Mouse (Mus musculus) midbrain, postnatal 0 days (tissue): ENCODE results near the gene Smyd5. TPM values are rescaled to one million over a fixed set of nuclear protein-coding genes. Genes with fewer than 3 reads are reported as not detected.
"Not testable (repeated sequence)": the region's sequence is repeated elsewhere in the genome, so short reads cannot be mapped to it uniquely, and the experiment has no call there.

Experiments
- ATAC-seq: fragments of 200-750 bp; cut with Nextera tagmentation; 2 replicates; pipeline ENCODE4 v1.8.0; 2017; ENCODE audit warnings: moderate number of reproducible peaks, mild to moderate bottlenecking, moderate TSS enrichment, moderate library complexity; ENCODE audit not compliant: low FRiP score
- DNase-seq: peaks from one replicate; pipeline ENCODE4 v3.0.0-alpha.2; 2015; ENCODE audit warnings: low spot score
- H3K27ac ChIP-seq: fragments of 300-500 bp; sonication (generic); 2 replicates; pipeline ENCODE4 v1.5.1; 2014; ENCODE audit warnings: low read depth, mild to moderate bottlenecking, low read length, mixed read lengths
- H3K27me3 ChIP-seq: fragments of 300-500 bp; sonication (generic); 2 replicates; pipeline ENCODE4 v1.6.1; 2014; ENCODE audit warnings: low read length, control low read depth, mixed read lengths; ENCODE audit not compliant: insufficient read depth
- H3K36me3 ChIP-seq: fragments of 300-500 bp; sonication (generic); 2 replicates; pipeline ENCODE4 v1.6.1; 2014; ENCODE audit warnings: low read length, control low read depth, mixed read lengths; ENCODE audit not compliant: insufficient read depth
- H3K4me1 ChIP-seq: fragments of 300-500 bp; sonication (generic); 2 replicates; pipeline ENCODE4 v1.6.1; 2014; ENCODE audit warnings: mild to moderate bottlenecking, control low read depth, antibody characterized with exemption, low read length, mixed read lengths; ENCODE audit not compliant: insufficient read depth
- H3K4me2 ChIP-seq: fragments of 300-500 bp; sonication (generic); 2 replicates; pipeline ENCODE4 v1.6.1; 2014; ENCODE audit warnings: low read depth, mild to moderate bottlenecking, low read length, mixed read lengths; ENCODE audit not compliant: poor library complexity, severe bottlenecking
- H3K4me3 ChIP-seq: fragments of 300-500 bp; sonication (generic); 2 replicates; pipeline ENCODE4 v1.5.1; 2014; ENCODE audit warnings: low read depth, mild to moderate bottlenecking, low read length, moderate library complexity
- H3K9ac ChIP-seq: fragments of 300-500 bp; sonication (generic); replicated peaks from 2 replicates; pipeline ENCODE4 v1.6.1; 2014; ENCODE audit warnings: mild to moderate bottlenecking, low read length, moderate library complexity, mixed read lengths; ENCODE audit not compliant: poor library complexity, severe bottlenecking
- H3K9me3 ChIP-seq: fragments of 300-500 bp; sonication (generic); 2 replicates; pipeline ENCODE4 v1.6.1; 2016; ENCODE audit warnings: low read length, control low read depth
- CTCF ChIP-seq: IDR thresholded peaks from 2 replicates; pipeline ENCODE4 v1.5.1; 2016; ENCODE audit warnings: antibody characterized with exemption, mild to moderate bottlenecking
- WGBS: fragments of 180-500 bp; shearing (Covaris S2); extraction: QIAGEN DNeasy Blood & Tissue Kit; methylation state at CpG from one replicate; pipeline ENCODE4 v1.1.7; 2014; 5-methylcytosine and 5-hydroxymethylcytosine counted together
- polyA plus RNA-seq: library from polyadenylated mRNA; unstranded; fragments of >200 nt; fragmentation: Nextera tagmentation; extraction: Ambion mirVana; gene quantifications from 2 replicates; pipeline ENCODE4 v1.2.1, GENCODE M21; 2015
- total RNA-seq: library from RNA; depleted of rRNA; stranded (reverse); fragments of >200 nt; gene quantifications from 2 replicates; pipeline ENCODE4 v1.2.3, GENCODE M21; 2014

Smyd5 gene
- total and polyA plus RNA-seq, 2 experiments from 2014 or later: 65.6 to 71.4 TPM

DNA sequence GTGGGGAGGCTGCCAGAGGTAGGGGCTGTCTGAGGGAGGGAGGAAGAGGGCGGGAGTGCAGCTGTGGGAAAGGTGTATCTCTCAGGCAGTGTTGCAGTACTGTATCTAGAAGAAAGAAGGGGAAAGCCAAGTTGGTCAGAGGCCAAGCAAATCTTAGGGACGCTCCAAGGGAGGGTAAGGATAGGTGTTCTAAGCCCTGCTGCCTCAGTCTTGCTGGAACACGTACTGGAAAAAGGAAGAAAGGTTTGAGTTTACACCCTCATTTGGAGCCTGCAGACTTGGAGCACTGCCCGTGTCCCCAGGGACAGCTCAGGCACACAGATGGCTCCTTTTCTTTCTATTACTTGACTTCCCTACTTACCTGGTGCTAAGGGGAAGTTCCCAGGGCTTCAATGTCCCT lies 9.4 kb downstream of the Smyd5 start:
- no peak overlapping the region for H3K27ac ChIP-seq
- no peak overlapping the region for H3K4me3 ChIP-seq
- peaks cover 56% of the 10 kb centered on the region for H3K36me3 ChIP-seq
- H3K27me3 ChIP-seq: no peaks in the 10 kb centered on the region
- ATAC-seq (no peak), DNase-seq (no peak)
- H3K9me3 ChIP-seq: no peaks in the 10 kb centered on the region
- WGBS: 88% methylated on average over 4 of the region's 4 CpGs
- no peak overlapping the region for H3K4me2 ChIP-seq
- no peak for TF ChIP-seq CTCF
- no peaks in the 10 kb centered on the region for H3K4me1 ChIP-seq
- H3K9ac ChIP-seq: no peak overlapping the region

DNA sequence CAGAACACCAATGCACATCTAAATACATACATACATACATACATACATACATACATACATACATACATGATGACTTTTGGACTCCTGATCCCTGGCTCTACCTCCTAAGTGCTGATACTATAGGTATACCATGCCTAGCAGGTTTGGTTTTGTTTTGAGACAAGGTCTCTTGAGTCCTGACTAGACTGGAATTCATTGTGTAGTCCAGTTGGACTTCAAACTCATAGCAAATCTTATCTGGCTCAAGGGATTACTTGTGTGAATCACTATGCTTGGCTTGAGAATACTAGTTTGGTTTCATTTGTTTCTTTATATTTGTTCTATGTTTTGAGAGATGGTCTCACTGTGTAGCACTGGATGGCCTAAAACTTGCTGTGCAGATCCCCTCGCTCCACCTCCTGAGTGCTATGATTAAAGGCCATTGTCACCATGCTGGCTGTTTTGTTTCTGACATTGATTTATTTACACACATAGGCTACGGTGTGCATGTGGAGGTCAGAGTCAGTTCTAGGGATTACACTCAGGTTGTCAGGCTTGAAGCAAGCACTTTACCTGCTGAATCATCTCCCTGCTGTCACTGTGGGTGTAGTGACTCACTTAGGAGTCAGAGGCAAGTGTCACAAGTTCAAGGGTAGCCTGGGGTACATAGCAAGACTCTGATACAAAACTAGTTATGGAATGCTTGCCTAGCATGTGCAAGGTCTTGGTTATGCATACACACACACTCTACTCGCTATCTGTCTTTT lies 11.9 kb downstream of the Smyd5 start:
- Histone ChIP-seq H3K27me3 (no peaks in the 10 kb centered on the region), H3K9ac (no peak overlapping the region), H3K4me2 (no peak overlapping the region), H3K27ac (no peak overlapping the region), H3K9me3 (no peaks in the 10 kb centered on the region), H3K4me1 (no peaks in the 10 kb centered on the region), H3K4me3 (no peak overlapping the region), H3K36me3 (peaks cover 56% of the 10 kb centered on the region)
- no peak for ATAC-seq
- no peak for TF ChIP-seq CTCF
- no peak for DNase-seq
- WGBS: 92% methylated on average over 3 of the region's 3 CpGs

DNA sequence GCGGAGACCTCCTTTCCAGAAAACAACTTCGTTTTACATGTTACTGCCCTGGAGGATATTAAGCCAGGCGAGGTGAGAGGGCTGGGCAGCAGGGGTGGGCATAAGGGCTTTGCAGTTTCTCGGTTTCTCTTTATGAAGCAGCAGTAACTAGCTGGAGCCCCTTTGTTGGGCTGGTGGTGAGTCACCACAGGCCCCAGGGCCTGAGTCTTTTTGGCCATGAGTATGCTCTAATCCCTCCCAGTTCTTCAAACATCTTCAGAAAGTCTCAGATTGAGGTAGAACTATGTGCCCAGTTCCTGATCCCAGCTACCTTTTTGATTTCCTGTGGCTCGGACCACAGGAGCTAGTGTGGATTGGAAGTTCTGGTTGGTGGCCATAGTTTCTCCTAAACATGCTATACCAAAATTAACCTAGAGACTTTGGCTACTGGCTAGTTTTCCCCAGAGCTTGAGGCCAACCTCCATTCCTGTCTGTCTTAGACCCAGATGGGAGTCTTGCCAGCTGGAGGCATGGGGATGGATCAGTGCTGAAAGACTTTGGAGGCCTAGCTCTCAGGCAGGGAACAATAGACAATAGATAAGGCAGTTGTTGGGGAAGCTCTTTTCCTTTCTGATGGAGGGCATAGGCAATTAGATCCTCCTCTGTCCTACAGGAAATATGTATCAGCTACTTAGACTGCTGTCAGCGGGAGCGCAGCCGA lies 12.6 kb downstream of the Smyd5 start:
- H3K4me3 ChIP-seq: no peak overlapping the region
- no peak overlapping the region for H3K9ac ChIP-seq
- 89% methylated on average over 8 of the region's 8 CpGs for WGBS
- no peak for TF ChIP-seq CTCF
- no peaks in the 10 kb centered on the region for H3K27me3 ChIP-seq
- DNase-seq: no peak
- H3K9me3 ChIP-seq: no peaks in the 10 kb centered on the region
- no peak for ATAC-seq
- H3K4me1 ChIP-seq: no peaks in the 10 kb centered on the region
- no peak overlapping the region for H3K27ac ChIP-seq
- H3K4me2 ChIP-seq: no peak overlapping the region
- H3K36me3 ChIP-seq: peaks cover 55% of the 10 kb centered on the region

DNA sequence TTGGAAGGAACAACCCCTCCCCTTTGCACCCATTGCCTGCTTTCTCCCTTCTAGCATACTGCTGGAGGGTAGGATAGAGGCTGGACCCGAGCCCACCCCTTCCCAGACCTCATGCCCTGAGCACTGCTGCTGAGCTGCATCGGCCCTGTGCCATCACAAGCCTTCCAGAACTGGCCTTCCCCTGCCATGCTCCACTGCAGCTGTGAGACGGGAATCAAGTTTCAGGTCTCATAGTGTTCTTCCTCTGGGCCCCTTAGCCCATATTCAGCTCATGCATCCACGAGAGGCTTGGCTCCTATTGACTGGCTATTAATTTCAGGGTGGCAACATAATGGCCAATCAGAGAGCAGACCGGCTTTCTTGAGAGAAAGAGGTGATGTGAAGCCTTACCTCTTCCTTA lies 13.5 kb downstream of the Smyd5 start:
- Histone ChIP-seq H3K4me3 (no peak overlapping the region), H3K9ac (no peak overlapping the region), H3K9me3 (no peaks in the 10 kb centered on the region), H3K36me3 (peaks cover 46% of the 10 kb centered on the region), H3K27ac (no peak overlapping the region), H3K4me1 (no peaks in the 10 kb centered on the region), H3K27me3 (no peaks in the 10 kb centered on the region), H3K4me2 (no peak overlapping the region)
- ATAC-seq (no peak), DNase-seq (no peak)
- 77% methylated on average over 5 of the region's 5 CpGs for WGBS
- no peak for TF ChIP-seq CTCF

DNA sequence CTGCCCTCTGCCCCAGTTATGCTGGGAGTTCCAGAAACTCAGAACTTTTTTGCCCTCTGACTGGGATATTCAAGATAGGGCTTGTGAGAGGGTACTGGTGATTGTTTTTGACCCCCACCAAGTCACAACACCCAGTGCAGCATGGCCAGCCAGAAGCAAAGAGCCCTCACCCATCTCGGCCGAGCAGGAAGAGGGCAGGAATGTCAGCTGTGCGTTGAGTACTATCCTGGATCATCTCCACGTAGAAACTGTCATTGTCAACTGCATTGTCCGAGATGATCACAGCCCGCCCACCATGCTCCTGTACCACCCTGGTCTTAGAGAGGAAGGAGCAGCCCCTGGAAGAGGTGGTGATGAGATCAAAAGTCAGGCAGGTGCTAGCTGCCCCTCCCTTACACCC lies 15.6 kb downstream of the Smyd5 start:
- no peak for TF ChIP-seq CTCF
- 84% methylated on average over 6 of the region's 6 CpGs for WGBS
- Histone ChIP-seq H3K4me2 (no peak overlapping the region), H3K36me3 (peaks cover 31% of the 10 kb centered on the region), H3K9me3 (no peaks in the 10 kb centered on the region), H3K27me3 (no peaks in the 10 kb centered on the region), H3K4me1 (no peaks in the 10 kb centered on the region), H3K4me3 (no peak overlapping the region), H3K9ac (no peak overlapping the region), H3K27ac (no peak overlapping the region)
- DNase-seq (no peak), ATAC-seq (no peak)

DNA sequence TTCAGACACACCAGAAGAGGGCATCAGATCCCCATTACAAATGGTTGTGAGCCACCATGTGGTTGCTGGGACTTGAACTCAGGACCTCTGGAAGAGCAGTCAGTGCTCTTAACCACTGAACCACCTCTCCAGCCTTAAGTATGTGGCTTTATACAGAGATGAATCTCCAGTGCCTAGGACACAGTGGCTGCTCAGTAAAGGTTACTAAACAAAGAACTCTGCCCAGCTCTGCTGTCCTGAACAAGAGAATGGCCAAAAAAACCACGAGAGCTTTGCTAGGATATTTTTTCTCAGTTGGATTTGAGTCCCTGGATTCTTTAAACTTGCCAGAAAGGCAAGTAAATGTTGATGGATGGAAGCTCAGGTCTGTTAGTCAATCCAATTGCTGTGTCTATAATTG lies 18.4 kb downstream of the Smyd5 start:
- H3K4me1 ChIP-seq, DNase-seq, H3K9ac ChIP-seq, ATAC-seq, H3K27ac ChIP-seq, H3K4me3 ChIP-seq, H3K9me3 ChIP-seq, H3K27me3 ChIP-seq: not testable (repeated sequence)
- Histone ChIP-seq H3K4me2 (peak overlapping the region; percentile 85; the same call in 1 of the 2 replicates), H3K36me3 (peaks cover 15% of the 10 kb centered on the region)
- 67% methylated on average over 1 of the region's 1 CpGs for WGBS
